Mouse (Mus musculus): ENCODE results near the gene Pnmal1. TPM values are rescaled to one million over a fixed set of nuclear protein-coding genes. Genes with fewer than 3 reads are reported as not detected.
A peak's percentile ranks its signal among the peaks of the same experiment; 100 is the strongest.
"Not testable (repeated sequence)": the region's sequence is repeated elsewhere in the genome, so short reads cannot be mapped to it uniquely, and the experiment has no call there.

The Pnmal1 gene
- polyA plus RNA-seq, 3 experiments from 2014 or later = not detected

GRCm38 (mm10) chr7:16953776-16954175 lies 5.7 kb upstream of the Pnmal1 start:
- not testable (repeated sequence) for ATAC-seq

- ATAC-seq = no peak
These were observed 3.8 kb upstream of the Pnmal1 start for GRCm38 (mm10) chr7:16955712-16956111.

GRCm38 (mm10) chr7:16956410-16957265 lies 2.8 kb upstream of the Pnmal1 start:
- no peak for ATAC-seq

GRCm38 (mm10) chr7:16961678-16962077 lies 2.2 kb downstream of the Pnmal1 start:
- no peak for ATAC-seq

- no peak for ATAC-seq
These were observed 8.9 kb downstream of the Pnmal1 start for GRCm38 (mm10) chr7:16968414-16968813.

GRCm38 (mm10) chr7:16971160-16971559 lies 11.7 kb downstream of the Pnmal1 start:
- ATAC-seq = no peak

GRCm38 (mm10) chr7:16974018-16974417 lies 14.5 kb downstream of the Pnmal1 start:
- ATAC-seq = no peak

GRCm38 (mm10) chr7:16976298-16976697 lies 16.8 kb downstream of the Pnmal1 start:
- no peak for ATAC-seq

GRCm38 (mm10) chr7:16978173-16978572 lies 18.7 kb downstream of the Pnmal1 start:
- ATAC-seq = no peak

- ATAC-seq = no peak
These were observed 19.1 kb downstream of the Pnmal1 start for GRCm38 (mm10) chr7:16978593-16978992.

- peak; percentile 32 for ATAC-seq
These were observed 20.9 kb downstream of the Pnmal1 start for GRCm38 (mm10) chr7:16980348-16980747.

GRCm38 (mm10) chr7:16982859-16983568 lies 23.5 kb downstream of the Pnmal1 start, which contains the start of gene Gm42372:
TSS of gene Gm42372 (plus strand) at chr7:16983086.
- peak; percentile 97 for ATAC-seq

- peak; percentile 9 for ATAC-seq
These were observed 28.2 kb downstream of the Pnmal1 start for GRCm38 (mm10) chr7:16987541-16988149.

GRCm38 (mm10) chr7:16988405-16988804 lies 28.9 kb downstream of the Pnmal1 start:
- ATAC-seq = no peak

GRCm38 (mm10) chr7:16990006-16990744 lies 30.7 kb downstream of the Pnmal1 start:
- ATAC-seq = peak; percentile 80

- no peak for ATAC-seq
These were observed 32.4 kb downstream of the Pnmal1 start for GRCm38 (mm10) chr7:16991681-16992450.

- ATAC-seq = no peak
These were observed 33.0 kb downstream of the Pnmal1 start, which contains the start of gene Ccdc8 for GRCm38 (mm10) chr7:16992451-16992807. TSS of gene Ccdc8 (plus strand) at chr7:16992708.

GRCm38 (mm10) chr7:16993651-16994399 lies 34.3 kb downstream of the Pnmal1 start:
- no peak for ATAC-seq

- ATAC-seq = no peak
These were observed 34.9 kb downstream of the Pnmal1 start for GRCm38 (mm10) chr7:16994400-16994799.

GRCm38 (mm10) chr7:16995345-16995744 lies 35.9 kb downstream of the Pnmal1 start:
- no peak for ATAC-seq

- ATAC-seq = peak; percentile 5
These were observed 39.8 kb downstream of the Pnmal1 start for GRCm38 (mm10) chr7:16999233-16999632.
